Mouse (Mus musculus) gastrocnemius, postnatal 36 days (tissue): ENCODE data around the gene Rab4a. TPM values are rescaled to one million over a fixed set of nuclear protein-coding genes. Genes with fewer than 3 reads are reported as not detected.

Experiments
- DNase-seq, 2 experiments: peaks; one replicate each; pipeline ENCODE4 v3.0.0; 2022
- intact Hi-C: fragments of 180-260 bp; cut with DNase I; formaldehyde crosslinking; loops from one replicate; pipeline ENCODE4 v1.15.1; 2025
- total RNA-seq, 2 experiments: library from RNA; stranded (reverse); gene quantifications; 2 replicates each; pipeline ENCODE4 v1.2.3; 2021

Gene Rab4a
- total RNA-seq, 2 experiments from 2014 or later = 10.5 to 11.7 TPM

- intact Hi-C loops = no loop called here
- DNase-seq = no peak
Measured at GRCm38 (mm10) chr8:123880821-123881350, 75.1 kb downstream of the Rab4a start.

- intact Hi-C loops = no loop called here
Measured at GRCm38 (mm10) chr8:123882412-123882811, 76.6 kb downstream of the Rab4a start.

DNA sequence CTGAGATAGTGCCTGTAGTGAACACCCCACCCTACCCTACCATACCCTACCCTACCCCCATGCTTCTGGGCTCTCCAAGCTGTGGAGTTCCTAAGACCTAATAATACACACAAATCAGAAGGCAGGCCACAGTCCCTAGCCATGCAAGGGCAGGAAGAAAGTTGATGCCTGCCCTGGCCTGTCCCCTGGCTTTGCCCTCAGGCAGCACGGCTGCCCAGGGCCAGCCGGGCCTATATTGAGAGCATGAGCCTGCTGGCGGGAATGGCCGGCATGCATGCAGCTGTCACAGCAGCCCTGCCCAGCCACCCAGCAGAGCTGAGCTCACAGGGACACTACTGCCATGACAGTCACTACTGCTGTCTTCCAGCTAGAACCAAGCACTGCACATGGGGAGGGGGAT is 77.3 kb downstream of the Rab4a start:
- DNase-seq = peak; percentile 43 to 65
- intact Hi-C loops = no loop called here

More at GRCm38 (mm10) chr8:123882412-123882811, 76.6 kb downstream of the Rab4a start:
- DNase-seq = no peak

Other genes starting within 250 kb of the Rab4a start
- 10 to 100 TPM; 12.8 to 14.7 TPM for gene Rhou, start 152.1 kb upstream of the Rab4a start, total RNA-seq
- under 1 TPM; 0.54 to 0.66 TPM for gene Ccsap, start 54.2 kb downstream of the Rab4a start, total RNA-seq
- over 10,000 TPM; 54,633 to 61,739 TPM for gene Acta1, start 88.8 kb downstream of the Rab4a start, total RNA-seq
- 10 to 100 TPM in 1 of 2 experiments, 1 to 10 TPM in 1; 6.6 to 11.0 TPM for gene Nup133, start 143.3 kb downstream of the Rab4a start, total RNA-seq
- 10 to 100 TPM; 15.6 to 15.9 TPM for gene Abcb10, start 177.1 kb downstream of the Rab4a start, total RNA-seq
- 10 to 100 TPM; 12.0 to 13.6 TPM for gene Taf5l, start 215.4 kb downstream of the Rab4a start, total RNA-seq
- 1 to 10 TPM; 5.4 to 5.8 TPM for gene Urb2, start 215.5 kb downstream of the Rab4a start, total RNA-seq